Mouse (Mus musculus) kidney, embryonic 14.5 days (tissue): ENCODE data around the gene Olfr348. TPM values are rescaled to one million over a fixed set of nuclear protein-coding genes. Genes with fewer than 3 reads are reported as not detected.

Source experiments
- ATAC-seq: fragments of 200-750 bp; cut with Nextera tagmentation; 2 replicates; pipeline ENCODE4 v1.8.0; 2017; ENCODE audit warnings: moderate number of reproducible peaks, mild to moderate bottlenecking, moderate TSS enrichment, moderate library complexity; ENCODE audit not compliant: low FRiP score, low TSS enrichment
- H3K27ac ChIP-seq: fragments of 300-500 bp; sonication (generic); 2 replicates; pipeline ENCODE4 v1.5.1; 2014; ENCODE audit warnings: low read depth, mild to moderate bottlenecking, low read length, moderate library complexity, mixed read lengths
- H3K27me3 ChIP-seq: fragments of 300-500 bp; sonication (generic); 2 replicates; pipeline ENCODE4 v1.6.1; 2014; ENCODE audit warnings: mild to moderate bottlenecking, low read length; ENCODE audit not compliant: control insufficient read depth, insufficient read depth
- H3K36me3 ChIP-seq: fragments of 300-500 bp; sonication (generic); 2 replicates; pipeline ENCODE4 v1.6.1; 2014; ENCODE audit warnings: low read length, mixed read lengths; ENCODE audit not compliant: control insufficient read depth, insufficient read depth
- H3K4me1 ChIP-seq: fragments of 300-500 bp; sonication (generic); 2 replicates; pipeline ENCODE4 v1.6.1; 2014; ENCODE audit warnings: low read length, mixed read lengths; ENCODE audit not compliant: control insufficient read depth, insufficient read depth
- H3K4me2 ChIP-seq: fragments of 300-500 bp; sonication (generic); replicated peaks from 2 replicates; pipeline ENCODE4 v1.6.1; 2014; ENCODE audit warnings: low read depth, mild to moderate bottlenecking, low read length
- H3K4me3 ChIP-seq: fragments of 300-500 bp; sonication (generic); 2 replicates; pipeline ENCODE4 v1.5.1; 2014; ENCODE audit warnings: mild to moderate bottlenecking, low read length
- H3K9ac ChIP-seq: fragments of 300-500 bp; sonication (generic); 2 replicates; pipeline ENCODE4 v1.6.1; 2014; ENCODE audit warnings: low read depth, mild to moderate bottlenecking, low read length, moderate library complexity
- H3K9me3 ChIP-seq: fragments of 300-500 bp; sonication (generic); 2 replicates; pipeline ENCODE4 v1.6.1; 2016; ENCODE audit warnings: low read length; ENCODE audit not compliant: control insufficient read depth
- WGBS: fragments of 180-500 bp; shearing (Covaris S2); extraction: QIAGEN DNeasy Blood & Tissue Kit; methylation state at CpG from one replicate; pipeline ENCODE4 v1.1.7; 2014; 5-methylcytosine and 5-hydroxymethylcytosine counted together
- polyA plus RNA-seq: library from polyadenylated mRNA; unstranded; fragments of >200 nt; fragmentation: Nextera tagmentation; extraction: Ambion mirVana; gene quantifications from 2 replicates; pipeline ENCODE4 v1.2.1, GENCODE M21; 2014

Gene Olfr348
- polyA plus RNA-seq = not detected in 2 replicates

- no peak for ATAC-seq
- 80% methylated on average over 2 of the region's 2 CpGs for WGBS
- no peak within 1 kb of the TSS for H3K9ac ChIP-seq
- H3K27ac ChIP-seq = no peak within 1 kb of the TSS
- no peak within 1 kb of the TSS for H3K4me3 ChIP-seq
- H3K9me3 ChIP-seq = no peaks in the 10 kb centered on the region
- no peaks in the 10 kb centered on the region for H3K4me1 ChIP-seq
- no peaks in the 10 kb centered on the region for H3K36me3 ChIP-seq
- no peak within 1 kb of the TSS for H3K4me2 ChIP-seq
- no peaks in the 10 kb centered on the region for H3K27me3 ChIP-seq
Observed at GRCm38 (mm10) chr2:36783976-36784375, at the start of gene Olfr348. Gene Olfr348, plus strand, starts transcription at chr2:36784276.

DNA sequence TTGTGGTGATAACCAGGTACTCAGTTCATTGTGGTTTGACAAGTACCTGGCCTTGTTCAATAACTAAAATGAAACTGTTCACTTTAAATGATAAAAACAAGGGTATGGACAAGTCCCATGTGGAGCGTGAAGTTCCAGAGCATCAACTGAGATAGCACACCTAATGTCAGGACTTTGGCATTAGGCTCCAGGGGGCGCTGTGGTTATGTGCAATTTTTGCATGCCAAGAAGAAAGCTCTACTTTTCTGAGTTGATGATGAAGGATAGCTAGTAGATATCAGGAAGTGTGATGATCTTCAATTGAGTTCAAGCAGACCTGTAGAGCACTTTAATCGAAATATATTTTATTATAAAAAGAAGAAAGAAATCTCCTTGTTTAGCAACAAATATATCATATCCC lies 47.9 kb upstream of the Olfr348 start:
- Histone ChIP-seq H3K9me3 (no peaks in the 10 kb centered on the region), H3K4me1 (no peaks in the 10 kb centered on the region), H3K27ac (no peak overlapping the region), H3K4me2 (no peak overlapping the region), H3K9ac (no peak overlapping the region), H3K4me3 (no peak overlapping the region), H3K36me3 (no peaks in the 10 kb centered on the region), H3K27me3 (no peaks in the 10 kb centered on the region)
- no peak for ATAC-seq
- 65% methylated on average over 3 of the region's 3 CpGs for WGBS

DNA sequence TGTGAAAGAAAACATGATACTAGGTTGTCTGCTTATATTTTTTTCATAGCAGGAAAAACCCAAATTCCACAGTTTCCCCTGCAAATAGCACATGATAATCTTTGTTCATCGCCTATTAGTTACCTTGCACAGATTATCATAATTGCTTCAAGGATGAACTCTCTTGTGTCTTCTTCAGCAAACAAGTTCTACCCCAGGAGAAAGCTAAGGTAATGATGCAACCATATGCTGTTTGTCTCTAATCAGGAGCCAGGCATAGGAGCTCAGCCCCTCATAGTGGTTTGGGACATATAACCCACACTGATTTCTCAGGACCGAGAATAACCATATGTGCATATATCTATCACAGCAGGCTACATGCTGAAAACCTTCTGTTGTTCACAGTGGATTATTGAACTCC lies 6.2 kb downstream of the Olfr348 start, which contains the start of gene Olfr50:
Gene Olfr50, plus strand, starts transcription at position 301 of the 400 bp plus-strand sequence.
- Histone ChIP-seq H3K9me3 (no peaks in the 10 kb centered on the region), H3K27ac (no peak within 1 kb of the TSS), H3K9ac (no peak within 1 kb of the TSS), H3K4me2 (no peak within 1 kb of the TSS), H3K4me3 (no peak within 1 kb of the TSS), H3K27me3 (no peaks in the 10 kb centered on the region), H3K4me1 (no peaks in the 10 kb centered on the region), H3K36me3 (no peaks in the 10 kb centered on the region)
- WGBS = 84% methylated on average over 2 of the region's 2 CpGs
- no peak for ATAC-seq

GRCm38 (mm10) chr2:36816932-36817331 lies 32.9 kb downstream of the Olfr348 start, which contains the start of gene Olfr3:
Gene Olfr3, minus strand, starts transcription at chr2:36817032.
- no peak within 1 kb of the TSS for H3K4me2 ChIP-seq
- no peak within 1 kb of the TSS for H3K9ac ChIP-seq
- ATAC-seq = no peak
- H3K4me3 ChIP-seq = no peak within 1 kb of the TSS
- no peaks in the 10 kb centered on the region for H3K36me3 ChIP-seq
- H3K9me3 ChIP-seq = peaks cover 3% of the 10 kb centered on the region; the same call in 1 of the 2 replicates
- no peaks in the 10 kb centered on the region for H3K4me1 ChIP-seq
- 67% methylated on average over 1 of the region's 1 CpGs for WGBS
- H3K27me3 ChIP-seq = no peaks in the 10 kb centered on the region
- H3K27ac ChIP-seq = no peak within 1 kb of the TSS

Other genes with a start within 250 kb of the Olfr348 start
- gene Olfr344, start 217.6 kb upstream of the Olfr348 start, polyA plus RNA-seq = not detected in 2 replicates
- gene Olfr345, start 144.2 kb upstream of the Olfr348 start, polyA plus RNA-seq = not detected in 2 replicates
- gene Olfr346, start 98.5 kb upstream of the Olfr348 start, polyA plus RNA-seq = not detected in 2 replicates
- not detected in 2 replicates for gene Olfr347, start 52.4 kb upstream of the Olfr348 start, polyA plus RNA-seq
- not detected in 2 replicates for gene Olfr50, start 6.3 kb downstream of the Olfr348 start, polyA plus RNA-seq
- not detected in 2 replicates for gene Olfr3, start 32.8 kb downstream of the Olfr348 start, polyA plus RNA-seq
- gene Olfr350, start 62.0 kb downstream of the Olfr348 start, polyA plus RNA-seq = not detected in 2 replicates
- gene Olfr351, start 78.4 kb downstream of the Olfr348 start, polyA plus RNA-seq = not detected in 2 replicates
- gene Olfr352, start 84.2 kb downstream of the Olfr348 start, polyA plus RNA-seq = not detected in 2 replicates
- not detected in 2 replicates for gene Olfr353, start 108.7 kb downstream of the Olfr348 start, polyA plus RNA-seq
- not detected in 2 replicates for gene Olfr354, start 121.4 kb downstream of the Olfr348 start, polyA plus RNA-seq
- gene Olfr355, start 144.6 kb downstream of the Olfr348 start, polyA plus RNA-seq = not detected in 2 replicates
- gene Olfr356, start 152.8 kb downstream of the Olfr348 start, polyA plus RNA-seq = not detected in 2 replicates
- not detected in 2 replicates for gene Olfr357, start 209.6 kb downstream of the Olfr348 start, polyA plus RNA-seq
- gene Olfr358, start 225.1 kb downstream of the Olfr348 start, polyA plus RNA-seq = not detected in 2 replicates